Mouse (Mus musculus) Muller cell, postnatal 12 days (primary cell): Measurements from ENCODE around the gene Amer2.

Source experiments
- DNase-seq: peaks from one replicate; pipeline ENCODE4 v3.0.0-alpha.2; 2015; ENCODE audit errors: inconsistent ontology term

The Amer2 gene

GRCm38 (mm10) chr14:60386591-60387501 is 13.8 kb downstream of the Amer2 start:
- DNase-seq: no peak

DNA sequence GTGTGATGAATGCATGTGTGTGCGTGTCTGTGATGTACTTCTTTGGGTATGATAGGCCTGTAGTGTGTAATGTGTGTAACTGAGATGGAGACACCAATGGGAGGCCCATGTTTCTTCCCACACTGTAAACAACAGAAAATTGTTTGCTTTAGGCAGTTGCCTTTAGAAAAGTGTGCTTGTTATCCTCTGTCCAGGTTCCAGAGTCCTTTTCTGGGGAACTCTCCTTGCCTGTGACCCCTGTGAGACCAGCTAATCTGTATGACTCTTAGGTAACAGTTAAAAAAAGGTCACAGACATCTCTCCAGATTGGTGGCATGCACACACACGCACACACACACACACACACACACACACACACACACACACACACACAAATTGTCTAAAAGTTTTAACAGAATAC is 15.3 kb downstream of the Amer2 start:
- no peak for DNase-seq

DNA sequence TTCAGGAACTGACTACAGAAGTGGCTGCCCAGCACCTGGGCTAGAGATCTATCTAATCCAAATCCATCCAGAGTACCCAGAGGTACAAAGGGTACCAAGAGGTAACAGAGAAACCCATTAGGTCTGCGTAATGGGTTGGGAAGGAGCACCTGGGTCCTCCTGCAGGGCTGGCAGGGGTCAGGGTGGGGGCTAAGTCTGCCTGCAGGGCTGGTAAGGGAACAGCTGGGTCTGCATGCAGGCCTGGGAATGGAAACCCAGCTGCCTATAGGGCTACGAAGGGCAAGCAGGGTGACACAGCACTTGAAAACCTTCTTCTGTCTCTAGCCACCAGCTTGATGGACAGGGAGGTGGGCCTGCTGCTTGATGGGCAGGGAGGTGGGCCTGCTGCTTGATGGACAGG is 19.1 kb downstream of the Amer2 start:
- no peak for DNase-seq

DNA sequence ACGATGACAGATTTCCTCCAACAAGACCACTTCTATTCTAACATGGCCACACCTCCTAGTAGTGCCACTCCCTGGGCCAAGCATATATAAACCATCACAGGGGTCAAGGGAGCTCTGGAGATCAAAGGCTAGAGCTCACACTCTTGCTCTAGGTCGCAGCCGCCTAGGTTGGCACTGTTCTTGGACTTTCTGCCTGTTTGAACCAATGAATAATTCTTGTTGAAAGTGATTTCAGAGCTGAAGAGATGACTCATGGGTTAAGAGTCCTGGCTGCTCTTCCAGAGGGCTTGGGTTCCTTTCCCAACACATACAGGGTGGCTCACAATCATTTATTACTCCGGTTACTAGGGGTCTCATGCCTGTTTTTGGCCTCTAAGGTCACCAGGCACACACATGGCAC is 24.3 kb downstream of the Amer2 start:
- peak; percentile 42 for DNase-seq

GRCm38 (mm10) chr14:60398861-60399260 is 25.8 kb downstream of the Amer2 start:
- DNase-seq: peak; percentile 74

GRCm38 (mm10) chr14:60403228-60403627 is 30.2 kb downstream of the Amer2 start:
- DNase-seq: no peak

DNA sequence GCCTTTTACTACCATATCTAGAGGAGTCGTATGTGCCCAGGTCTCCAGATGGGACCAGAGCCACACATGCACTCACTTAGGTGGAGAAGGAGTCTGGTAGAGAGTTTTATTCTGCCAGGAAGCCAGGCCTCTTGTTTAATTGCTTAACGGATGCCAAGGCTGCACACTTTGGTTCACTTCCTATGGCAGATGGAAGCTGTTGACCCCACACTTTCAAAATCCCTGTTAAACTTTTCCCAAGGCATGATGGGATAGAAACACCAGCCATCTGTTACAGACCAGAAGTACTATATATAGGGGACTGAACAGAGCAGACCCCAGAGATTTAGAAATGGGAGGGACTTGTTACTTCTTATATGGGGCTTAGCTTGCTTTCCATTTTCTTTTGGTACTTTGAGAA is 32.8 kb downstream of the Amer2 start:
- DNase-seq: no peak

- DNase-seq: no peak
Observed at GRCm38 (mm10) chr14:60406543-60406942, 33.5 kb downstream of the Amer2 start.

GRCm38 (mm10) chr14:60407319-60407718 is 34.3 kb downstream of the Amer2 start:
- no peak for DNase-seq

DNA sequence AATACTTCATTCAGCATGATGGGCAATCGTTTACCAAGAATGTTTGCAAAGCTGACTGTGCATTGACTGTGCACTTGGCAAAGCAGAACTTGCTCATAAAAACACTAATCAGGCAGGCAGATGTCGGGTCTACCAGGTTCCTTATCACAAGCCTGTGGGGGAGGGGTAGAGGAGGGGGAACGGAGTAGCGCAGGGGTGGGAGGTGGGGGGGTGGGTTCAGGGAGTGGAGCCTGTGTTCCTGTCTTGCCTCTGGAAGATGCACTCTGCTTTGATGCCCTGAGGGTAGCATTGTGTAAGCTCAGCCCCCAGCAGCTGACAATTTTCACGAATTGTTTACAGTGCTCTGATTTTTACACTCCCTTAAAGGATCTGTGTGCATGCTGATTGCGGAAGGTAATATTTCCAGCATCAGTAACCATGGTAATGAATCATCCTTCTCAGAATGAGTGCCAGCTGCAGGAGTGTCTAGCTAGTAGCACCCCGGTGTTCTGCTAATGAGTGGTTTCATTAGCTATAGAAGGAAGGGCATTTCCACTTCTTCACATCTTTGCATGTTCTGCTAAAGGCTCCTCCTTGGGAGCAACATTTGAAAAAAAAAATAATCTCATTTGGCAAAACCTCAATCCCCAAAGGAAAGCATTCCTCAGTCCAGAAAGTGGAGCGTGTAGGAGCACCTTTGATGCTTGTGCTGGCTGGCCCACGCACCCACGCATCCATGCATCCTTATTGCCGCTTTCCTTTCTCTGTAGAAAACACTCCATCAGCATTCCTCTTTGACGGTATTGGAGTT is 36.8 kb downstream of the Amer2 start:
- peak; percentile 62 for DNase-seq

- no peak for DNase-seq
Observed at GRCm38 (mm10) chr14:60411229-60411628, 38.2 kb downstream of the Amer2 start.

DNA sequence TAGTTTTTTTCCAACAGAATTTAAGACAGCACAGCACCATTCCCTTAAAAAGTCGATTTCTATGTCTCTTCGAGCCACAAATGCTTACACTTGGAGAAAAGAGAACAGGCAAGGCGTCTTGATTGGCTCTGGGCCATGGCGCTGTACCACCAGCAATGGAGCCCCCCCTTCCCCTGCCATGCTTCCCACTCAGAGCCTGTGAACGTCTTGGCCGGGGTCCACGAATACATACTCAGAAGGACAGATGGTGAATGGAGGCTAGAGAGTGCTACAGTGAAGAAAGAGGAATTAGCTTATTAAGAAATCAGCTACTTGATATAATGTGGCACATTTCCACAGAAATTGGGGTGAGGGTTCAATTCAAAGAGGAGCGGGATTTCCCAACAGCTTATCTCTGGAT is 41.6 kb downstream of the Amer2 start:
- DNase-seq: no peak

DNA sequence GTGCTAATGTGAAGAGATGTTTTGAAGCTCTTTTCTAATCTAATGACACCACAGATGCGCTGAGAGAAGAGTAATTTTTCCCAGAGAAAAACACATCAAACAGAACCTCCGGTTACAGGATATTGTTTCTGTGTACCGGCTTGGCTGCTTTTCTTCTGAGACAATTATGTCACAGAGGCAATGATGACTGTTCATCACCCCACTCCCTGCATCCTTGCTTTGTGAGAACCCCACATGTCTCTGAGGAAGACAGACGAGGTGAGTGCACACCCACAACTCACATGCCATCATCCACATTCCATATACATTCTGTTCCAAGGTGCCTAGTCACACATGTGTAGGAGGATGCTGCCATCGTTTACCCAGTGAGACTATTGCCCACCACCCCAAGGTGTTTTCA is 44.9 kb downstream of the Amer2 start:
- no peak for DNase-seq

- DNase-seq: no peak
Observed at GRCm38 (mm10) chr14:60422920-60423319, 49.9 kb downstream of the Amer2 start.

- DNase-seq: no peak
Observed at GRCm38 (mm10) chr14:60424174-60424573, 51.1 kb downstream of the Amer2 start.

DNA sequence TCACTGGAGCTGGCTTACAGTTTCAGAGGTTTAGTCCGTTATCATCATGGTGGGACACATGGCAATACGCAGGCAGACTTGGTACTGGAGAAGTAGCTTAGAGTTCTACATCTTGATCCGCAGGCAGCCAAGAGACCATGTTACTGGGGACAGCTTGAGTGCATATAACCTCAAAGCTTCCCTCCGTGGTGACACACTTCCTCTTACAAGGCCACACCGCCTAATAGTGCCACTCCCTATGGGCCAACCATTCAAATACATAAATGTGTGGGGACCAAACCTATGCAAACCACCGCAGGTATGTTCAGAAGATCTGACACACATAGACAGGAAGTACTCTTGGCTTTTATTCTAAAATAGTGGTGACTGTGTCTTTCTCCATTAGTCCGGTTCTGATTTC is 52.5 kb downstream of the Amer2 start:
- DNase-seq: no peak

GRCm38 (mm10) chr14:60427896-60428295 is 54.8 kb downstream of the Amer2 start:
- peak; percentile 60 for DNase-seq

GRCm38 (mm10) chr14:60429513-60429912 is 56.5 kb downstream of the Amer2 start:
- peak; percentile 65 for DNase-seq

GRCm38 (mm10) chr14:60431515-60431914 is 58.5 kb downstream of the Amer2 start:
- no peak for DNase-seq

- DNase-seq: no peak
Observed at GRCm38 (mm10) chr14:60432136-60432535, 59.1 kb downstream of the Amer2 start.

- no peak for DNase-seq
Observed at GRCm38 (mm10) chr14:60435515-60435914, 62.5 kb downstream of the Amer2 start.

DNA sequence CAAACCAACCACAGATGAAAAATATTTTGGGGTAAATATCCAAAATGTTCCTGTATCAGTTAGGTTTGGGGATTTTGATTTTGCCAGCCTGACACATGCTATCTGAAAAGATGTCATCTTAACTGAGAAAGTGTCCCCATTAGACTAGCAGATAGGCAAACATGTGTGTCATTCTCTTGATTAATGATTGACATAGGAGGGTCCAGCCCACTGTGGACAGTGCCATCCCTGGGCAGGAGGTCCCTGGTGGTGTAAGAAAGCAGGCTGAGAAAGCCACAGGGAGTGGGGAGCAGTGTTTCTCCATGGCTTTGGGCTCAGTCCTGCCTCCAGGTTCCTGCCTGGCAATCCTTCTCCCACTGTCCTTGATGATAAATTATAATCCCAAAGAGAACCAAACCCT is 63.3 kb downstream of the Amer2 start:
- no peak for DNase-seq
